Mouse (Mus musculus) adrenal gland, adult (tissue): ENCODE measurements around the gene Hecw2.

ENCODE experiments used
- DNase-seq, 2 experiments: peaks; one replicate each; pipeline ENCODE4 v3.0.0; 2022 to 2023; ENCODE audit warnings: low spot score in 1 of 2; ENCODE audit not compliant: inconsistent age in 2 of 2

The Hecw2 gene

DNA sequence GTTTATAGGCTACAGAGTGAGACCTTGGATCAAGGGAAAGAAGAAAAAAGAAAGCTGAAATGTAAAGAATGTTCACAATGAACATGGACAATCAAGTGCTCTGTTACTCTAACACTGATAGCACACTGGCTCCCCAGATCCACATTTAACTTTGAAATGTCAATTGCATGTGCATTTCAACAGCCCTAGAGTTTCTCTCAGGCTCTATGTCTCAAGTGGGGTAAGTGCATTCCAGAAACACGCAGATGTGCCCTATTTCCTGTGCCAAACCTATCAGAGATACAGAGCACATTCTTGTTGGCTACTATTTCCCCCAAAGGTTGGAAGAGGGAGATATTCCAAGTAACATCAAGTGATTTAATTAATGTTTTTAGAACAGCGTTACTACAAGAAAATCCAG is 192.9 kb downstream of the Hecw2 start:
- no peak for DNase-seq

DNA sequence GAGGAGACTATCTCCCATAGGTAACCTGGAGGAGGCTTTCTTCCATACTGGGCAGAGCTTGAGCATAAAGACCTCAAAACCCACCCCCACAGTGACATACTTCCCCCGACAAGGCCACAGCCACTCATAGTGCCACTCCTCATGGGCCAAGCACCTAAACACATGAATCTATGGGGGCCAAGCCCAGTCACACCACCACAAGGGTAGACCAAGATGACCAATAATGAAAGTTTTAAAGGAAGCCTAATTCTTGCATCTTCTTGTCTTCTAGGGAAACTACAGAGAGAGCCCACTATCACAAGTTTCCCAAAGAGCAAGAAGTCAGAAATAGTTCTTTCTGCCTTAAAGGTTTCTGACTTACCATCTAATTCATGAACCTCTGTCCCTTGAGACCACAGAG is 197.7 kb downstream of the Hecw2 start:
- DNase-seq: no peak

DNA sequence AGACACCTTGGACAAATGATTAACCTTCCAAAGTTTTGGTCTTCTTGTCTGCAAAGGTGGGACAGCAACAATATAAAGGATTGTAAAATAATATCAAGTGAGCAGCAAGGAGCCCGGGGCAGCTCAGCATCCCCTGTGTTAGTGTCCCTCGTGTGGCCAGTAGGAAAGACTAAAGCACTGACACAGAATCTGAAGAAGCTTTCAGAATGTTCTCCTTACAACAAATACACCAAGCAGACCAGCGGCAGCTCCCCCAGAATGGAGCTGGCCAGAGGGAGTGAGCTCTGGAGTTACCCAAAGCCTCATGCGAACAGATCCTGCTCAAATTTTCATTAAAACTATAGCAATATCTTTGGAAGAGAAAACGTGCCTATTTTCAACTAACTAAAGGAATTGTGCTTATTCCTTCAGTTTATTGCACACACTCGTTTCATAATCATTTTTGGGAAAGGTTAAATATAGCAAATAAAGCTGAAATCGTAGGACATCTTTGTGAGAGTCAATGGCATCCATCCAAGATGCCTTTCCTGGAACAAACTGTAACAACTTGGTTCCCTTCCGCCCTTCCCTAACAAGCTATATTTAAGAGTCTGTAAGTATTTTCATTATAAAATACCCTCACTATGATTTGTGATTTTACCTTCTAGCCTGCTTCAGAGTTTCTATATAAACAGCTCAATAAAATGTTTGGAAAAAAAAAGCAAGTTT is 208.6 kb downstream of the Hecw2 start:
- DNase-seq: peak in 1 of 2 experiments; percentile 48

DNA sequence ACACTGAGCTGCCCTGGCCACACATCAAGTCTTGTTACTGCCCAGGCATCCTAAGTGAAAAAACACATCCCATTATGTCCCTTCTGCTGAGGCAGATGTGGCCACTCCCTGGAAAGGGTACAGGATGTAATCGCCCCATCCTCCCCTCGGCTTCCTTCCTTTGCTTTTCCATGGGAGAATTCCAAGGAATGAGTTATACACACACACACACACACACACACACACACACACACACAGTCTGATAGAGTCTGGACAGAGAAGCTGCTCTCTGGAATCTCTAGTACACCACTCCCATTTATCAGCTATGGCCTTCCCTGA is 216.5 kb downstream of the Hecw2 start:
- DNase-seq: peak; percentile 50 to 72

DNA sequence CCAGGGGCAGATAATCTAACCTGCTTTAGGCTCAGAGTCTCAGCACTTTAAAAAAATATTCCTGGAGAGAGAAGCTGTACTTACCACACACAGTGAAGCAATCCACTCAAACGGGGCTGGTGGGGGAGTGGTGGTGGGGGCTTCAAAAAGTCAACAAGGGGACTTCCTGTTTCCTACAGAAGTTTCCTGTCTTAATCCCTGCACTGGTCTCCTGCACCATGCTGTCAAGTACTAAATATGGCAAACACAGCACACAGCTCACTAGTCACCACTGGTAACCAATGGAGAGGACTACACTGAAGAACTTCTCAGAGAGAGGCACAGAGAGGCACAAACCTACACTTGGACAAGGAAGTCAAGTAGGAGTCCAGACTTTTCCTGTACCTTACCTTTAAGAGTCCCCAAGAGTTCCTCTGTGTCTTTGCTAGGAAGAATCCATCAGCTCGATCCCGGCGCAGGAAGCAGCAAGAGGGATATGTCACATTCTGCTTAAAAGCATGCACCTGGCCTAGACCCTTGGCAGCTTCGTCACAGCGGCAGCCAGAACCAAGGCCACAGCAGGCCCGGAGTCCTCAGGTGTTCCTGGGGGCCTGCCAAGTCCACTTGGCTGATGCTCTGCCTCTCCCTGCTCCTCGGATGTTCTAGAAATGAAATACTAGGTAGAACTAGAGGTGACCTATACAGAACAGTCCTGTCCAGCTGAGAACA is 217.0 kb downstream of the Hecw2 start:
- peak in 1 of 2 experiments; percentile 24 for DNase-seq

DNA sequence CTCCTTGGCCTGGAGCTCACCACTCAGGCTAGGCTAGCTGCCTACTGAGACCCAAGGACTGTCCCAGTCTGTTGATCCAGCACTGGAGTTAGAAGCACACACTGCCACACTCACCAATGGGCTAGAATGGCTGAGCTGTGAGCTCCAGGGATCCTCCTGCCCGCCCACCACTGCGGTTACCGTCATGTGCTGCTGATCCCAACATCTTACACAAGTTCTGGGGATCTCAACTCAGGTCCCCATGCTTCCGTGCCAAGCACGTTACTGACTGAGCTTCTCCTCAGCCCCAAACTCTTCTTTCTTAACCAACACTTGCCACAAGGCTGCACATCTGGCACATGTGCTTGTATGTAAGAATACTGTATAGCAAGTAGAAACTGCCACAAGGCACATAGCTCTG is 218.2 kb downstream of the Hecw2 start:
- no peak for DNase-seq

DNA sequence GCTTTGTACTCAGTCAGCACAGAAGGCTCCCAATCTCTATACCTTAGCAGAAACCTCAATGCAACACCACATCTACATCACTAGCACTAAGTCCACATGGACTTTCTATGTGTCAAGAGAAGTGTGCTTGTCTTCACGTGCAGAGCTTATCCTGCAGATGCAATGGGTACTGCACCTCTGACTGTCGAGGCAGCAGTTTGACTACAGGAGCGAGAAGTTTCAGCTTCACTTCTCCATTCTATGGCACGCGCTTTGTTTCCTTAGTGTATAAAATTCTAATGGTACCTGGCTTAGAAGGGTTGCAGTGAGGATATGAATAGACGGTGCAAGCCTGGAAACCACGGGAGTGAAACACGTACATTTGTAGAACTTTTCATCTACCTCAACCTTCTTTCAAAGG is 218.9 kb downstream of the Hecw2 start:
- no peak for DNase-seq

DNA sequence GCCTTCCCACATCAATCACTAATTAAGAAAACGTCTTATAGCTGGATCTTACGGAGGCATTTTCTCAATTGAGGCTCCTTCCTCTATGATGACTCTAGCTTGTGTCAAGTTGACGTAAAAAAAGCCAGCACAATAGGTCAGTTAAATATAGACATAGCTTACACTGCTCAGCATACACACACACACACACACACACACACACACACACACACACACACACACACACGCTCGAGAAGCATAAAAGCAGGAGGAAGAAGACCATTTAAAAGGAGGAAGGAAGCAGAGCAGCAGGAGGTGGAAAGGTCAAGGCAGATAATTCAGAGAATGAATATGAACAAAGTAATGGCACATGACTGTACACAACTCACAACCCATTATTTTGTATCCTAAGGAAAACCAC is 220.0 kb downstream of the Hecw2 start:
- DNase-seq: peak in 1 of 2 experiments; percentile 36

DNA sequence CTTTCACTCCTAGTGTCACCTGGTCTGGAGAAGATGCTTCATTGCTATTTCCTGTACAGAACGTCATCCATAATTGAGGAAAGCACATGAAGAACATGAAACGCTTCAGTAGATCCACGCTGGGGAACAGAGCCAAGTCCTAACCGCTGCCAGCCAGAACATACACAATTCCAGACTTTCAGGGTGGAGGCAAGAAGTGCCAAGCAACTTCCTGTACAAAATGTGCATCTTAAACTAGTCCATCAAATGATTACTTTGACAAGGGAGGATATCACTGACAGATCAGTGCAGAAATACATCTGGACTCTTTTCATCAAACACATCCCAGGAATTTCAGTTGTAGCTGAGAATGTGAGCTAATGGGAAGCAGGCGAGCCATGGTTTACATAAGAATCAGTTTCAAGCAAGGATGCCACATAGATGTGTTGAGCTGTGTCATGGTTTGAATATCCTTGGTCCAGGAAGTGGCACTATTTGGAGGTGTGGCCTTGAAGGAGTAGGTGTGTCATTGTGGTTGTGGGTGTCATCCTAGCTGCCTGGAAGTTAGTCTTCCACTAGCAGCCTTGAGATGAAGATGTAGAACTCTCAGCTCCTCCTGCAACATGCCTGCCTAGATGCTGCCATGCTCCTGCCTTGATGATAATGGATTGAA is 224.5 kb downstream of the Hecw2 start:
- no peak for DNase-seq

DNA sequence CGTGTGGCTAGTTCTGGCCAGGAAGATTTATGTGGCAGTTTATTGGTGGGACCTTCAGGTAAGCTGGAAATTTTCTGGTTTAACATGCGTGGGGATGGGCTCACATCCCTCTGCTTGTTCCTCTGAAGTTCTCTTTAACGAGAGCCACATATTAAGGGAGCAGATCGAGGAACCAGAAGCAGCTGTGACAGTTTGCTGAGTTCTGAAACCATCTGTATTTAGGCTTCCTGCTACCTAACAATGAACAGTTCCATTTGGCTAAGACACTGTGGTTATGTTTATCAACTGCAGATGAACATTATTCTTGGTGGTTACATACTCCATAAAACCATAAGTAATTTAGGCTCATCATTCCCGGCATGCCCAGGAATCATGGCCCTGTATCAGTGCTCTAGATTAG is 242.6 kb downstream of the Hecw2 start:
- no peak for DNase-seq

DNA sequence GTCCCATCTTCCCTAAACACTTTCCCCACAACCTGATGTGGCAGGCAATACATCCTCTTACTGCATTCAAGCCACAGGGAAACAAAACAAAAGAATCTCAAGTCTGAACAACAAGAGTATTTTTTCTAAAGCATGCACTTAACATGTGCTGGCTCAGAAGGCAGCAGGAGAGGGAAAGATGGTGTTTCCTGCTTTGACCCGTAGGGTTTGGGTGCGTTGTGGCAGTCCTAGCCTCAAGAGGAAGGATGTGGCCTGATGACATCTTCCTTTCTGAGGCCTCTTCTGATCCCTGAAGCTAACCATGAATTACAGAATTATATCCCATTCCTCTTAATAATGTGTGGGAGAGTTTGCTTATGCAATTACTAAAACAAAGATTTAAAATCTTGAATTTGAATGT is 249.2 kb downstream of the Hecw2 start:
- no peak for DNase-seq

DNA sequence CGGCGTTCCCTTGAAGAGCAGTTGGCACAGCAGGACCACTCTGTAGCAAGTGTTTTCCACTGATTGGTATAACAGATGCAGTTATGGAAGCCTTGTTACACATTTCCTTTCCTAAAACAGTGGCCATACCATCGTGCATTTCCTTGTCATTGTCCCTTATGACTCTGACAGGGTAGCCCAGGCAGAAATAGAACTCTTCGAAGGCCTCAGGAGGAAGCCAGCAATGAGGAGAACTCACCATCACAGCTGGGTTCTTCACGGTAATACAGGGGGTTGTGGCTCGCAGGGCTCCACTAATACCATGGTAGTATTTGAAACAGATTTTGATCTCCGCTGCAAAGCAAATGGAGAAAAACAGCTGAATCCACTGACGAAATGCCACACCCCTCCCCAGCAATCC is 252.5 kb downstream of the Hecw2 start:
- DNase-seq: no peak

DNA sequence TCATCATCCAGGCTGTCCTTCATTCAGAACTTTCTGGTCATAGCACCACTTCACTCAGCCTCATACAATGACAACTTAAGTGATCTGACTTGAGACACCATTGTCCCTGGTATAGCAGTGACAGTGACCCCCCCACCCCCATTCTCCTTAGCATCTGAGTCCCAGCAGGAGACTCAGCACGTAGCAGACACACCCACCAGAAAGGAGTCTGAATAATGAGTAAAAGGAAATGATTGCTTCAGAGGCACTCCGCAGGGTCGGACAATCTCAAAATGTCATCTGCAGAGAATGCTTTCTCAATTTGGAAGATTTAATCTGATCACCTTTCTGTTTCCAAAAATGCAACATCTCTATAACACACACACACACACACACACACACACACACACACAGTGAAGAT is 253.4 kb downstream of the Hecw2 start:
- DNase-seq: no peak

DNA sequence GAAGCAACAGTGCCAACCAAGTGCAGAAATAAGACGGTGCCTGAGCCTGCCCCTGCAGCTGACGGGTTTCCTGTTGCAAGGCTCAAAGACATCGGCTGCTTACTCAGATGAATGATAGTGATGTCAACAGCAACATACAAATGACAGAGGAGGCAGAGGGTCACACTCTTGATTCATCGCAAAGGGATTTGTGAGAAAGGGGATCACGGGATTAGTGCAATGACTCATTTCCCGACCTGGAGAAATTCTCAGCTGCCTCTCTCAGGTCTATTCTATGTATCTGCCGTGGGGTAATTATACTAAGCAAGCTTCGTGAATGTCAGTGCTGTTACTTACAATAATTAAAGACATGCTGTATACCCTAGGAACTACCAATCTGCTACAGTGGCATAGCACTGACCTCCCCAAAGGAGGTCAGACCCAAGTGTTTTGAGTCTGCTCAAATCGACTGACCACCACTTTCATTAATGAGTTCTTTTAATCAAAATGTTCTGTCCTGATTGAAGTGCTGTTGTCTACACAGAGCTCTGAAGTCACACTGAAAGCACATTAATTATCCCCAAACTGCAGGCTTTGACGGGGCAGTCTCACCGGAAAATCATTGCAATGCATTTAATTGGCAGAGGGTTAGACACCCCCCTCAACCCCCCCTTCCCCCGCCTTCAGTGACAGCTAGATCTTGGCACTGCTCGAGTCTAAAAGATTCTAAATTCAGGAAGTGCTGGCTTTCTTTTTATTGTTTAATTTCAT is 254.5 kb downstream of the Hecw2 start:
- peak; percentile 11 to 70 for DNase-seq

DNA sequence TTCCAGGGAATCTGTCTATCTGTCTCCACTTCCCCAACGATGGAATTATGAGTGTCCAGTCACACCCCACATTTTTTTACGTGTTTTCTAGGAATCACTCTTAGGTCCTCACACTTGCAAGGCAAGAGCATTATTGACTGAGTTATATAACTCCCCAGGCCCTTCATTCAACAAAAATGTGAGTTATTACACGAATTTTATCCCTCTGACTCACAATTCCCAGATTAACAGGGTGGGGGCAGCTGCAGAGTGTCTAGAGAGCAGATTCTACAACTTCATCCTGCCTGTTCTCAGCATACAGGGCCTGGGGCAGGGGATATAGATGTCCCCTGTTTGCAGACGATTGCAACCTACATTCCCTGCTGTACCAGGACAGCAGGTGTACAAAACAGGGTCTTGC is 255.7 kb downstream of the Hecw2 start:
- no peak for DNase-seq

DNA sequence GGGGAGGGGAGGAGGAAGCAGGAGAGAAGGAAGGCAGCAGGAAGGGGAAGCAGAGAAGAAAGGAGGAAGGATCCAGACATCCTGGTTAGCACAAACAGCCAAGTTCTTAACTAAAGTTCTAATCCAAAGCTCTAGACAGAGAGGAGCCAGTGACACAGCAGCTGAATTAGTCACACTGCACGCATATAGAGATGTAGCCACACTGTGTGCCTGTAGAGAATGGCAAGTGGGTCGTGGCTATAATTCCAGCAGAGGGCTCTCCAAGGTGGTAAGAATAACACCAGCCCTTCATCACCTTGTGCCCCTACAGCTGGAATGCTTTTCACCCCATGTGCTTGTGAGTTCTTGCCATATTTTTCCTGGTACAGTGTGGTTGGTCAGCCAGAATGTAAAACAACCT is 261.7 kb downstream of the Hecw2 start:
- DNase-seq: no peak

DNA sequence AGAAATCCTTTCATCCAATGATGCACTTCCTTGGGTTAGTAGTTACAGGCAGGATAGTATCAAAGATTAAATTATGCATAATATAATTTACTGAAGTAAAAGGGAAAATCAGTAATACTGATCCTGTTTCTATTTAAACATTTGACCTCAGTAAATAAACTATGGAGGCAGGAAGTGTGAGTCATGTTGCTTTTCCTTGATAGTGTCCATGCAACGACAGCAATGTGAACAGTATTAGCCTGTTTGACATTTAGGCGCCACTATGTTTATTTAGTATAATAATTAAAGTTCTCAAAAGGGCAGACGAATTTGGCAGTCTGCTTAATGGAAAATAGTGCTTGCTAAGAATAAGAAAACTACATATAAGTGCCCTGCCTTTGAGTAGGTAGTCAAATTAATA is 263.7 kb downstream of the Hecw2 start:
- DNase-seq: no peak

DNA sequence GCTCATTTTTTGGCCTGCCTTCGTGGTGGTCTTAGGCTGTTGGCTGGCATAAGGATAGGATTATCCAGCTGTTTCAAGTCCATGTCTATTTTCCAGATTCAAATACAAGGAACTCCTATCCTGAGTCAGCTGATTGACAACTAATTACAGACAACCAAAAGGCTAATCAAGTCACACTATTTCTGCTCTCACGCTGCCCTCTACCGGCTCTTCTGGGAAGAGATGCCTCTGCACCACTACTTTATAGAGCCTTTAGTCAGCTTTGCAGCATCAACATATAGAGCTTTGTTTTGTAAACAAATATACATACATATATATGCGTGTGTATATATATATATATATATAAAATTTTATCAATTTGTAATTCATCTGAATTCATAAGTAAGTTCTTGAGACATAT is 267.4 kb downstream of the Hecw2 start:
- peak; percentile 10 to 66 for DNase-seq

DNA sequence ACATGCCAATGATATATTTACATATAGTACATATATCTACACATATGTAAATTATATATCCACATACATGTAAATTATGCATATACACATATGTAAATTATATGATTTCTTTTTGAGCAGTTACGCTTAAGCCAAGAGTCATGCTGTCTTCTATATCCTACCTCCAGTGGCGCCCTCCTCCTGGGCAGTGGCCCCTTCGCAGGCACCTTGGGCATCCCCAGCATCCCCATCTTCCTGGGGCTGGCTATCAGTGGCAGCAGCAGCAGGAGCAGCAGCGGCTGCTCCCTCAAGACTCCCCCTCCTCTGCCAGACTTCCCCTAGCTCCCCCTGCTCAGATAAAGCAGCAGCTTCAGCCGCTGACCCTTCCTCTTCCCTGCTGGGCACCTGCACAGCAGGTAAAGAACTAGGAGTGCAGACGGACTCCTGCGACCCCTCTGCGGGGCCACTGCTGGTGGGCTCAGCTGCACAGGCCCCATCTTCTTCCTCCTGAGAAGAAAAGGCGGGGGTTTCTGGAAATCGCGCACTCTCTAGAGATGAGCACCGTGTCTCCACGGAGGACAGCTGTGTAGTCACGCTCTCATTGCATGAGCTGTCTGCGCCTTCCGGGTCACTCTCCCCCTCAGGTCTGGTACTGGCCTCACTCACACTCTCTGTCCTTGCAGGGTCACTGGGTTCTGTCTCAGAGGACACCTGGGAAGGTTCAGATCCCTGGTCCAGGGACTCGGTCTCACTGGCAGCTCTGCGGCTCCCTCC is 269.6 kb downstream of the Hecw2 start:
- no peak for DNase-seq

DNA sequence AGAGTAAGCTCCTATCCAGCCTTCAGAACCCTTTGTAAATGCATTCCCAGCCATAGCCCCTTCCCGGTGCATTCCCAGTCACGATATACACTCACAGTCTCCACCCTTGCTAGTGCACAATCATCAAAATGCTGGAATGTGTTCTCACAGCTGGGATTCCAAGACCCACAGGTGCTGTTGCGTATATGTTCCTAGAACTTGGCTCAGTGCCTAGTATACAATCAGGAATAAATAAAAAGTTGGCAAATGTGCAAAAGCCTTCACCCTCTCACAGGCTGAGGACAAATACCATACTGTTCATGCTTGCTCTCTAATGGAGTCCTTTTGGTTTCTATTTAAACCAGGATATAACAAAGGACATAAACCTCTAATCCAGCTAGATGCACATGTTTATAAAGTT is 283.1 kb downstream of the Hecw2 start:
- DNase-seq: no peak

DNA sequence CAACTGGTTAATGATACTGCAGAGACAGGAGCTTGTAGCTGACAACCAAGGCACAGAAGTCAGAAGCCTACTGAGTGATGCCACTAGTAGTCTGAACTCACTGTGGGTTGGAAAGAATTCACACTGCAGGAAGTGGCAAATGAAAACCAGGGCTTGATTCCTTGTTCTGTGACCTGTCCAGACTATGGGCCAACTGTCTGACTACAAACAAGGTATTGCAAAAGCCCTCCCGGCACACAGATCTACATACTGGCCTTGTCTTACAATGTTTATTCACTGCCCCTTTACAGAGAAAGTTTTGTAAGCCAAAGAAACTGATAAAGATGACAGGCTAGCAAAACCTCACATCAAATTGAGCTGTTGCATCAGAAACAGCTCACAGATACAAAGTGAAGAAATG is 284.7 kb downstream of the Hecw2 start:
- DNase-seq: peak in 1 of 2 experiments; percentile 38
